Mouse (Mus musculus): ENCODE results near the gene Gm21985. TPM values are rescaled to one million over a fixed set of nuclear protein-coding genes. Genes with fewer than 3 reads are reported as not detected.

Gene Gm21985
- 0.07 TPM in 1 of 2 replicates, not detected in the other for polyA plus RNA-seq (2012; rRNA removed)

DNA sequence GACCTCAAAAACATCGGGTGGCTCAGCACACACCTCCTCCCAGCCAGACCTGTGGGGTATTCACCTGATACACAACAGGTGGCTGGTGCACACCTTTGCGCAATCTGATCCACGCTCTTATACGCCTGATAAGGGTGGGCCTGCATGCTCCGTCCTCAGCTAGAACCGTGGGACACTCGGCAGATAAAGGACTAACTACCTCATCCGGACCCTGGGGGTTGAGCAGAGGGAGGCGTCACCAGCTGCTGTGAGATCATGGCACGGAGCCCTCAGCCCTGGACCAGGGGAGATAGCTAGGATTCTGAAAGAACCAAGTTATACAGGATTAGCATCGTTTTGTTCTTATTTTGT is at the start of gene Gm21985:
TSS of gene Gm21985 (plus strand) at position 73 of the 351 bp plus-strand sequence.

DNA sequence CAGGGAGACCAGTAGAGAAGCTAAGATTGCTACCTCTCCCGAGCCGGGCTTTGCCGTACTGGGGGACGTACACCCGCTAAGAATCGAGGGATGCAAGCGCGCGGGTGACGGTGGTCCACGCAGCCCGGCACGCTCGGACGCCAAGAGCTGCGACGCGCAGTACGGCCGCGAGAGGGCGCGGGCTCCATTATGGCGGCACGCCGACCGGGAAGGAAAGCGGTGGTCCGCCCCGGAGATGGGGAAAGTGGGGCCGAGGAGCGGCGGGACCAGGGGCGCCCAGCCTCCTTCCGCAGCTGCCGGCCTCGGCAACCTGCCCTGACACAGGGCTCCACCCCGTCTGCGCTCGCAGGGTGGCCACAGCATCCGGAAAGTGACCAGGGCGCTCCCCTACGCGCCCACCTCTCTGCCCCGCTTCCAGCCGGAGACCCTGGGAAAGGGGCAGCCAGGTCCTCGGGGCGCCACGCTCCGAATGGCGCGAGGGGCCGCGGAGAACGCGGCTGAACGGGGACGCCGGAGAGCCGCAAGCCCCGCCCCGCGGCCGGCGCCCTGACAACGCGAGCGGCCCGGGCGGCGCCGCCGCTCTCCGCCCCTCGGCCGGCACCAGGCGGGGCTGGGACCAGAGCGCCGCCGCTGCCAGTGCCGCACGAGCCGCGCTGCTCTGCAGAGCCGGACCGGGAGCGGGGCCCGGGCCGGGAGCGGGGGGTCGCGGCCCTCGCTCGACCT is 26.7 kb upstream of the Gm21985 start, which contains the start of gene Lpcat4:
TSS of gene Lpcat4 (plus strand) at position 257 of the 723 bp plus-strand sequence.

DNA sequence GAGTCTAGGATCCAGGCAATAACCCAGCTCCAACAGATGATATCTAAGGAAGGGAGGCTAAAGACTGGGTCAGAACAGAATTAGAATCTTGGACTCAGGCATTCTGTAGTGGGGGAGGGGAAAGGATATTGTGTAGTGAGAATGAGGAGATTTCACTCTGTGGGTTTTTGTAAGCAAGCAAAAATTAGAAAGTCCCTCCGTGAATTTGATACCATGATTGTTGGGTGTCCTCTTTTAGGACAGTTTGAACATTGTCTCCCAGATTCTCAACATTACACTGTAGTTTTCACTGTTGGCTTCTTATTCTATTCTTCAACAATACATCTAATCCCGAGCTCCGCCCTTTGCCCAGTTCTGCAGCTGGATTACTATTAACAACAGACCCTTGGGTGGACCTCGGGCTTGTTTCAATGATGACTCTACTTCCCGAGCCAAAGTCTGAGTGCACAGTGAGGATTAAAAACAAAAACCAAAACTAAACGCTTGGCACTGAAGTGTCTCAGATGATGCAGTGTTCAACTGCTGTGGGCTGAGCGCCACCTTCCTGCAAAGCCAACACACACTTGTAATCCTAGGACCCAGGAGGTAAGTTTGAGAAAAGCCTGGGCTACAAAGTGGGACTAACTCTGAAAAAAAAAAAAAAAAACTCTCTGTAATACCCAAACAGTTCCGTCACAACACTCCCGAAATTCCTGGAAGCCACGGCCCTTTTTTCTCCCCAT is 6.7 kb upstream of the Gm21985 start, which contains the start of gene Nutm1:
TSS of gene Nutm1 (minus strand) at position 51 of the 722 bp plus-strand sequence.

DNA sequence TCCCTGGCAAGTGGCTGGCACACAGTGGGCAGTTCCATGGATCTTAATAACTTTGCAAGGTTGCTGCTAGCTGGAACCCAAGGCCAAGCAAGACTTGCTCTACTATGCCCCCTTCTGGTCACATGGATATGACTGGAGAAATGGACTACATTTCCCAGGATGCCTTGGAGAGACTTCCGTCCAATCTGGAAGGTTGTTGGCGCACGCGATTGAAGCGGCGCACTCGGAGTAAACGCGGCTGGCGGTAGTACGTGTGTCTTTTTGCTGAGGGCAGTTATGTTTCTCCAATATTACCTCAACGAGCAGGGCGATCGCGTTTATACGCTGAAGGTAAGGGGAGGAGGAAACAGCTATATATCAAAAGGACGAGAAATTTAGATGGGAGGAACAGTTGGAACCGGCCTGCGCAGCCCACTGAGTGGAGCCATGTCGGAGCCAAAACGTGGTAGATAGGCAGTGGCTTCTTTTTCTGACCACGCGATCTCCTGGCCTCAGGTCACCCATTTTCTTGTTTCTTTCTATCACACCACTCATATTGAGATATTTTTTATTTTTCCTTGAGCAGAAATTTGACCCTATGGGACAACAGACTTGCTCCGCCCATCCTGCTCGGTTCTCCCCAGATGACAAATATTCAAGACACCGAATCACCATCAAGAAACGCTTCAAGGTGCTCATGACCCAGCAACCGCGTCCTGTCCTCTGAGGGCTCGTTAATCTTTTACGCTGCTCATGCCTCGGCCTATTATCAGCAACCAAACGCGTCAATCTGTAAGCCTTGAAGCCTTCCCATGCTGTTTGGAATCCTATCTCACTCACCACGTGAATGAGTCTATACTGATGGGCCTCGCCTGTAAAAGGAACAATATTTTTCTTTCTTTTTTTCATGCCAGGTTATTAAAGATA is 4.1 kb upstream of the Gm21985 start, which contains the start of gene Nop10:
TSS of gene Nop10 (plus strand) at position 179 of the 906 bp plus-strand sequence.

DNA sequence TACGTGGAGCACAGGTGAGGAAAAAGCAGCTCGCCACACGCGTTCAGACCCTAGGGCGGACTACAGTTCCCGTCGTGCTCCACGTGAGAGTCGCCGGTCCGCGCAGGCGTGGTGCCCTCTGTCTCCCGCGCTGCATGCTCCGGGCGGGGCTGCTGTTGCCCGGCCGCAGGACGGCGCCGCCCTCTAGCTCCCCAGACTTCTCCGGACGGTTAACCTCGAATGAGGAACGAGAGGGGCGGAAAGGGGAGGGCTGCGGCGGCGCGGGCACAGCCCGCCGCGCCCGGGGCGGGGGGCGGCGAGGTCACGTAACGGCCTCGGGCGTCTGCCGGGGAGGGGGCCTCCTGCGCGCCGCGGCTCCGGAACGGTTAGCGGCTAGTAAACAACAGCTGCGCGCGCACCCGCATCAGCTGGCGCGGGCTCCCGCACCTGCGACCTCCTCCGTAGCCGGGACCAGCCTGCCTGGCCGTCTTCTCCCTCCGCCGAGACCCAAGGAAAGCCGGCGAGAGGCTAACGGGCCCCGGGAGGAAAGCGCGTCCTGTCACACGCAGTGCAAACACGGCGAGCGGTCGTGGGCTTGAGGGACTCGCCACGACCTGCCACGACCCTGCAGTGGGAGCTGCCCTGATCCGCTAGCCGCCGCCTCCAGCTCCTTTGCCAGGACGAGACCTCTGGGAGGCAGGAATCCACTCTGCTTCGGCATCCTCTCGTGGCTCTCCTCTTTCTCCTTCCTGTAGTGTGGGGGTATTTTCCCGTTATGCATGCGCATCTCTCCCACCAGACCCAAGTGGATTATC is 469 bp upstream of the Gm21985 start, which contains the start of gene Slc12a6:
TSS of gene Slc12a6 (plus strand) at position 378 of the 794 bp plus-strand sequence.

DNA sequence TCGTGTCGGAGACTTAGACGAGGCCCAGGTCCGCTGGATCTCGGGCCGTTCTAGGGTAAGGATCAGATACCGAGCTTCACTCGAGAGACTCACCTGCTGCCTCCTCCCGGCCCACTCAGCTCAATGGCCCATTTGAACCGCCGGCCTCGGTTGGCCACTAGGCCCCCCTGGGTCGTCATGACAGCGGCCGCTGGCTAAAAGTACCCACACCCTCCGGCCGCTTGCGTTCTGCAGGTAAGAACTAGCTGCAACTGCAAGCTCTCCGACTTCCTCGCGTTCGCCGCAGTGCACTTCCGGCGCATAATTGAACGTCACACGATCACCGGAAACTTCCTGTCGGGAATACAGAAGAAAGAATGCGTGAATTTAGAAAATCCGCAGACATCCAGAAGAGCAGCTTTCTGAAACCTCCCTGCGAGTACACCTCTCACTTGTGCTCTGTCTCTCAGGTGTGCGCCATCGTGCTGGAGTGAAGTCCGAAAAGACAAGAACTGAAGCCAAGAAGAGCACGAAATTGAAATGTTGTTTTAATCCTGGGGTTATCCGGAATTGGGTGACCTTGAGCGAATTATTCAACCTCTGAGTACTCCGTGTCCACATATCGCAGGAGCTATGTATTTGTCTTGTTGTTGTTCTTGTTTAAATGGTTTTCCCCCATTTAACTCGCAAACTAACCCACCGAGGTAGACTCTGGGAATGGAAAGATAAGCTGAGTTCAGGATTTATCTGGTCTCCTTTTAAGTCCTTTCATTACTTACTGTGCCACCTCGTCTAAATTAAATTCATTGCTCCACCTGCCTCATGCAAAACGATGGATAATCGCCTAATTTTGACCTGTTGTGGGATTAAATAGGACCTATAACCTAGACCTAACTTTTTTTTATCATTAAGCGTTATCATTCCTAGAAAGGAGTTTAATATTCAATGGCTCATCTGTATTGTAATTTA is 101.9 kb downstream of the Gm21985 start, which contains the start of gene Emc4:
TSS of gene Emc4 (minus strand) at position 302 of the 948 bp plus-strand sequence.

DNA sequence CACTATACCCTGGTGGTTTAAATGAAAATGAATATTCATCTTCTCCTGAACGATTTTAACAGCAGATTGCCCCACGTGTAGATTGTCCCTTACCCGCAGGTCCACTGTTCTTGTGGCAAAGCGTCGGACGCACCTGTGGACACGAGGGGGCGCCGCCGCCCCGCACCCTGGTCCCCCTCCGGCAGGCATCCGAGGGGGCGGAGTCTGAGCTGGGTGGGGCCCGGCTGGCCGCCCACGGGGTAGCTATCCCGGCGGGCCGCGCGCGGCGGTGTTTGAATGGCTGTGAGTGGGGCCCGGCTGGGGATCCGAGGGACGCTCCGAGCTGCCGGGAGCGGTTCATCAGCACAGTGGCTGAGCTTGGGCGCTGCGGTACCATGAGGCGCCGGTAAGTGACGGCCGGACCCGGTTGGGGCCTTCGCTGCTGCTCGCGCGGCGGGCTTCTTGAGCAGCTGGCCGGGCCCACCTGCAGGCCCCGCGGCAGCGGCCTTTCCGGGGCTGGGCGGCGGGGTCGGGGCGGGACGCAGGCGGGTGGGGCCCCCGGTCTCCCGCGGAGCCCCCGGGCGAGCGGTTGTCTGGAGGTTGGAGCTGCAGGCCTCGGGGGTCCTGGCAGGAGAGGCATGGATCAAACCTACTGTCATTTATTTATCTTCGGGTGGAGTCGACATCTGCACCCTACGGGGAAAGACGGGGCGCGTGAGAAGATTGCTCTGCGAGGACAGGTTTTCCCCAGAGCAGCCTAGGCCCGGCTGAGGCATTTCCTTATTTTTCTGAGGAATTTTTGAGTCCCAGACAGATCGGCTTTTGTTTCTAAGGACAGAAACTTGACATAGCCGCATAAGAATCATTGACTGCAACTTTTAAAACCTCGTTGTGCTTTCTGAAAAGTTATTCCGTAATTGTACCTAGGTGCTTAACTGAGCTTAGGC is 113.1 kb downstream of the Gm21985 start, which contains the start of gene Katnbl1:
TSS of gene Katnbl1 (plus strand) at position 239 of the 926 bp plus-strand sequence.

DNA sequence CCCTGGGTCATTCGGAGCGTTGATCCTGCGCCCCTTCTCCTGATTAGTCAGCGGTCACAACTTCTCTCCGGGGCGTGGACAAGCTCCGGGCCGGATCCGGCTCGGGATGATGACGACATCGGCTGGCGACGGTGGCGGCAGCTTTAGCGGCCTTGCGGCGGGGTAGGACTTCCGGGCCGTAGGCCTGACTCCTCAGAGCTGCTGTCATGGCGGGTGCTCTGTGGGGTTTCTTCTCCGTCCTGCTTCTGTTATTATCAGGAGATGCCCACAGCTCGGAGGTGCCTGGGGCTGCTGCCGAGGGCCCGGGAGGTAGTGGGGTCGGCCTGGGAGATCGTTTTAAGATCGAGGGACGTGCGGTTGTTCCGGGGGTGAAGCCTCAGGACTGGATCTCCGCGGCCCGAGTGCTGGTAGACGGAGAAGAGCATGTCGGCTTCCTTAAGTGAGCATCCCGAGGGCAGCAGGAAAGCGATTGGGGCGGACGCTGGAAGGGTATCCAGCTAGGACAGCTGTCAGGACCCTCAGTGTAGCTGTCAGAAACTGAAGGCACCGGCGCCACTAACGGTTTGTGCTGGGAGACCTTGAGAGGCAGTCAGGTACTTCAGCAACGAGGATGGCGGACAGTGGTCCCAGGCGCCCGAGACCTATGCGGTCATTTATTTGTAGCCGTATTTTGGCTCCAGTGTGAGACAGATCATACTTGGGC is 188.9 kb downstream of the Gm21985 start, which contains the start of gene Emc7:
TSS of gene Emc7 (plus strand) at position 136 of the 703 bp plus-strand sequence.

Other genes with a start within 250 kb of the Gm21985 start
- not detected in 2 replicates for gene Olfr1311, start 241.9 kb upstream of the Gm21985 start, polyA plus RNA-seq (2012; rRNA removed)
- gene Olfr1312, start 216.1 kb upstream of the Gm21985 start, polyA plus RNA-seq (2012; rRNA removed) = not detected in 2 replicates
- not detected in 2 replicates for gene Olfr1313, start 188.5 kb upstream of the Gm21985 start, polyA plus RNA-seq (2012; rRNA removed)
- gene Olfr1314, start 169.5 kb upstream of the Gm21985 start, polyA plus RNA-seq (2012; rRNA removed) = 0.01 TPM in 1 of 2 replicates, not detected in the other
- gene Olfr1315-ps1, start 150.9 kb upstream of the Gm21985 start, polyA plus RNA-seq (2012; rRNA removed) = not detected in 2 replicates
- gene Olfr1316, start 131.3 kb upstream of the Gm21985 start, polyA plus RNA-seq (2012; rRNA removed) = 0.05 and 0.06 TPM in 2 replicates
- not detected in 2 replicates for gene Olfr1317, start 126.0 kb upstream of the Gm21985 start, polyA plus RNA-seq (2012; rRNA removed)
- gene Olfr1318, start 112.1 kb upstream of the Gm21985 start, polyA plus RNA-seq (2012; rRNA removed) = not detected in 2 replicates
- gene Lpcat4, start 26.8 kb upstream of the Gm21985 start, polyA plus RNA-seq (2012; rRNA removed) = 45.3 and 55.0 TPM in 2 replicates
- not detected in 2 replicates for gene Nutm1, start 7.0 kb upstream of the Gm21985 start, polyA plus RNA-seq (2012; rRNA removed)
- 123 and 138 TPM in 2 replicates for gene Nop10, start 4.4 kb upstream of the Gm21985 start, polyA plus RNA-seq (2012; rRNA removed)
- 51.2 and 54.8 TPM in 2 replicates for gene Slc12a6, start 489 bp upstream of the Gm21985 start, polyA plus RNA-seq (2012; rRNA removed)
- gene Emc4, start 101.7 kb downstream of the Gm21985 start, polyA plus RNA-seq (2012; rRNA removed) = 116 TPM in 2 replicates
- gene Katnbl1, start 112.9 kb downstream of the Gm21985 start, polyA plus RNA-seq (2012; rRNA removed) = 17.1 and 18.3 TPM in 2 replicates
- gene Emc7, start 188.7 kb downstream of the Gm21985 start, polyA plus RNA-seq (2012; rRNA removed) = 10.5 and 11.7 TPM in 2 replicates
- gene Chrm5, start 214.5 kb downstream of the Gm21985 start, polyA plus RNA-seq (2012; rRNA removed) = 0.20 and 0.33 TPM in 2 replicates
- 7.0 and 8.6 TPM in 2 replicates for gene Aven, start 226.7 kb downstream of the Gm21985 start, polyA plus RNA-seq (2012; rRNA removed)